ENCODE assay signal across 25 mouse cellular contexts in the genomic region with DNA sequence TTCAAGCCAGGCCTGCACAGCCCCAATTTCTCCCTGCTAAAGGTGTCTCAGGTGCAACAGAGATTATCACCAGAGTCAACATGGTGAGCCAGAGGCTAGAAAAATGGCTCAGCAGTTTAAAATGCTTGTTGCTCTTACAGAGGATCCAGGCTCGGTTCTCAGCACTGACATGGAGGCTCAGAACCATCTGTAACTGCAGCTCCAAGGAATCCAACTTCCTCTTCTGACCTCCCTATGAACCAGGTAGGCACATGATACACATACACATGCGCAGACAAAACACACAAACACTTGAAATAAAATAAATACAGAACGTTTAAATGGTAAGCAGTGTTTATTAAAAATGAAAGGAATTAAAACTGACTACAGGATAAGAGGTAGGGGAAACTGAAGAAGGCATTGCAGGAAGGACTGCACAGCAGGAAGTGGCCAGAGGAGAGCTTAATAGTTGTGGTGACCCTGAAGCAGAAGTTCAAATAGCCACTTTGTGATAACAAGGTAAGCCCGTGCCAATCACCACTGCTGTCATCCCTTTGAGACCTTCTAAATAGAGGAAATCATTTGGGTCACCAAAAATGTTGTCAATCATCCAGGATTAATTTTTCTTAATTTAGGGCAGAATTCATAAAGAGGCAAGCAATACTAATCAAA.
"Had no signal": no experiment of that assay in that cellular context is flagged by ENCODE, and none has a peak within 500 bp of the region (broad histone marks: within the 10 kb centered on the region; RNA-seq: fewer than 3 reads in every experiment).

No protein-coding gene starts in this region.

- ATAC-seq: intestine, embryonic 16.5 days had no signal

- H3K27ac ChIP-seq: heart, adult 2 months; heart, embryonic 10.5 days; hindbrain, embryonic 10.5 days; hindbrain, embryonic 12.5 days; hindbrain, embryonic 15.5 days; kidney, embryonic 15.5 days; kidney, postnatal 0 days; limb, embryonic 13.5 days; limb, embryonic 15.5 days; liver, embryonic 13.5 days; liver, embryonic 15.5 days had no signal

- H3K27me3 ChIP-seq: heart, embryonic 12.5 days; hindbrain, embryonic 12.5 days; hindbrain, embryonic 15.5 days; kidney, embryonic 15.5 days; limb, embryonic 13.5 days; limb, embryonic 15.5 days; liver, embryonic 13.5 days; liver, embryonic 15.5 days had no signal

- H3K4me2 ChIP-seq: heart, embryonic 12.5 days; hindbrain, embryonic 12.5 days; hindbrain, embryonic 15.5 days; kidney, embryonic 15.5 days; limb, embryonic 13.5 days; limb, embryonic 15.5 days; liver, embryonic 13.5 days; liver, embryonic 15.5 days had no signal

- H3K4me1 ChIP-seq: hindbrain, embryonic 10.5 days; hindbrain, embryonic 12.5 days; hindbrain, embryonic 15.5 days; limb, embryonic 13.5 days; limb, embryonic 15.5 days; liver, embryonic 13.5 days; liver, embryonic 15.5 days had no signal

- H3K9me3 ChIP-seq: heart, embryonic 10.5 days; heart, embryonic 12.5 days; hindbrain, embryonic 10.5 days; hindbrain, embryonic 12.5 days; hindbrain, embryonic 15.5 days; kidney, embryonic 15.5 days; limb, embryonic 13.5 days; limb, embryonic 15.5 days; liver, embryonic 13.5 days; liver, embryonic 15.5 days had no signal

- H3K9ac ChIP-seq: heart, embryonic 12.5 days; hindbrain, embryonic 12.5 days; hindbrain, embryonic 15.5 days; kidney, embryonic 15.5 days; limb, embryonic 13.5 days; limb, embryonic 15.5 days; liver, embryonic 13.5 days; liver, embryonic 15.5 days had no signal

- H3K36me3 ChIP-seq: heart, embryonic 10.5 days; heart, embryonic 12.5 days; hindbrain, embryonic 10.5 days; hindbrain, embryonic 12.5 days; hindbrain, embryonic 15.5 days; kidney, embryonic 15.5 days; limb, embryonic 13.5 days; limb, embryonic 15.5 days; liver, embryonic 13.5 days; liver, embryonic 15.5 days had no signal

- H3K4me3 ChIP-seq: heart, adult 2 months; heart, embryonic 10.5 days; heart, embryonic 12.5 days; hindbrain, embryonic 10.5 days; hindbrain, embryonic 12.5 days; hindbrain, embryonic 15.5 days; kidney, embryonic 15.5 days; limb, embryonic 13.5 days; limb, embryonic 15.5 days; liver, embryonic 13.5 days; liver, embryonic 15.5 days had no signal

- DNase-seq: gastrocnemius, postnatal 14 days; gastrocnemius, postnatal 36 days; heart, adult 2 months; heart, postnatal 10 days; heart, postnatal 4 days; kidney, adult 11 months; kidney, adult 2 months; kidney, adult 9 months; kidney, postnatal 14 days; kidney, postnatal 36 days; layer of hippocampus, adult 9-11 months; layer of hippocampus, postnatal 36 days; left cerebral cortex, postnatal 4 days; liver, embryonic 13.5 days had no signal
